Mouse (Mus musculus) urinary bladder, postnatal 4 days (tissue): ENCODE measurements around the gene Eps8.

Source experiments
- DNase-seq, 2 experiments: peaks; one replicate each; pipeline ENCODE4 v3.0.0; 2021 to 2022; ENCODE audit warnings: low spot score in 2 of 2

The Eps8 gene

GRCm38 (mm10) chr6:137664936-137665335, 10.3 kb upstream of the Eps8 start:
- DNase-seq, result no peak

- no peak for DNase-seq
Observed at GRCm38 (mm10) chr6:137661583-137662365, 7.1 kb upstream of the Eps8 start.

- no peak for DNase-seq
Observed at GRCm38 (mm10) chr6:137658426-137659088, 3.9 kb upstream of the Eps8 start.

DNA sequence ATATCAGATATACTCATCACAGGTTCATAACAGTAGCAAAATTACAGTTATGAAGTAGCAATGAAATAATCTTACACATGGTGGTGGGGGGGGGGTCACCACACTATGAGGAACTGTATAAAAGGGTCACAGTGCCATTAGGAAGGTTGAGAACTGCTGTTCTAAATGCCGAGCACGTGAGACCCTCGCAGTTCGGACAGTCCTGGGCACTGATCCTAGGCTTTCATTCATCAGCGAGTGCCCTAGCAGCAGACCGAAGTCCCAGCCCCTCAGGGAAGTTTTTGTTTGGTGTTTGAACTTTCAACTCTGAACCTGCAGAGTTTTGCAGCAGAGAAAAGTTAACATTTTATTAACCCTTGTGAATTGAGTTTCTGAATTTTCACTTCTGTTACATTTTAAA, 2.5 kb upstream of the Eps8 start:
- DNase-seq, result no peak

DNA sequence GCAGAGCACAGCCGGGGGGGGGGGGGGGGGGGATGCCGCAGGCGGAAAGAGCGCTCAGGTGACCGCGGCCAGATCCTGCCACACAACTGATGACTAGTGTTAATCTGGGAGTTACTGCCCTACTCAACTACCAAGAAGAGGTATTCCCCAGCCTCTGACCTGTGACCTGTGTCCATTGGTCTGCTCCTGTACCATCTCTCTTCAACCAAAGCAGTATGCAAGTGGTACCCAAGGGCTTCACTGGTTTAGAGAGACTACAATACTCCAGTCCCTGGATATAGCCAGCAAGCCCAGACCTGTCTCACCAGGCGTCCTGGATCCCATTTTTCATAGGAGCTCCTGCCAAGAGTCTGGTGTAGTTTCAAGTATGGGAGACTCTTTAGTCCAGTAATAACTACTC, 5.1 kb downstream of the Eps8 start:
- no peak for DNase-seq

GRCm38 (mm10) chr6:137649068-137649480, 5.6 kb downstream of the Eps8 start:
- peak; percentile 79 to 82 for DNase-seq

DNA sequence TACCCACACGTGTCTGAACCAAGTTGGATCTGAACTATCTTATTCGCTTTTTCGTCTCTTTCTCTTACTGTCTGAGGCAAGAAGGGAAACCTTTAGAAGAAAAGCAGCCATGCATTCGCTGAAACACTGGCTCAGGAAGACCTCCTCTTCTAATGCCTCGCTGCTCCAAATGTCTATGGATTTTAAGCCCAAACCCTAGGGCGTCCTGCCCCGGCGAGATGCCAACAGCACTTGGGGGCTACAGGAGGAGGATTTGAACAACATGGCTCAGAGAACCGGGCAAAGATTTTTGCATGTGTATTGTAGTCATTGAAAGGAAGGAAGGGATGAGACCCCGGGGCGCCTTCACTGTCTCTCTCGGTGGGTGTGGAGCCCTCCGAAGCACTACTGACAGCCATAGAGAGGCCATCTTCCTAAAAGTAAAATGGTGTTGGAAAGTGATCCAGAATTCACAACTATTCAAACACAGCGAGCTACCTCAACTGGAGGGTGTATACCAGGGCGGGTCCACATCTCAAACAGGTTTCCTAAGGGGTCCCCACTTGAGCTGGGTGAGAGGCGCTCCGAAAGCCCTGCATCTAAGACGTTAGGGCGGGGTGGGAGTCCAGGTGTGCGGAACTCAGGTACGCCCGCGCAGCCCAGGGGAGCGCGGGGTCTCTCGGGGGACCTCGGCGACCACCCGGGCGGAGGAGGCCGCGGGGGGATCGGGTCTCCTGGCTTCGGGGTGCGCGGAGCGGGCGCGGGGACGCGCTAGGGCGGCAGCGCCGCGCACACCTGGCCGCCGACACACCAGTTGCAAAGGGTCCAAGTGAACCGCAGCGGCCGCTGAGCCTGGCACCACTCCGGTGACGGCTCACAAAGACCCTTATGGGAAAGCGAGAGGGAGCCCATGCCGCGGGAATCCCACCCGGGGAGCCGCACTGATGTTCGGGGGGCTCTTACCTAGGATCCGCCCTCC, 6.3 kb downstream of the Eps8 start:
- no peak for DNase-seq

GRCm38 (mm10) chr6:137647646-137648045, 7.0 kb downstream of the Eps8 start:
- DNase-seq, result no peak

DNA sequence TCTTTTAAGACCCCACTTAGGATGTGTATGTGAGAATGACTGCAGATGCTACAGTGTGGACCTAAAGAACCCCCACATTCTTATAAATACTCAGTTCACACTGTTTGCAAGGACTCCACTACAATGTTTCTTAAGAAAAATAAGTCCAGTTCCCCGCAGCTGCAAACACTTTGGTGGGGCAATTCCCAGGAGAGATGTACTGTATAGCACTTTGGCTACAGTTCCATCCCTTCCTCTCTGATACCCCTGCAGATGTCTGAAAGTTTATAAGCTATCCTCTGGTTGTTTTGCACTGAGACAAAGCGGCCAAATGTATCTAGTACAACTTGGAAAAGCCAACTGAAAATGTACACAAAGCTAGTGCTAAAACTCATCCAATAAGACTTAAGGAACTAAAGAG, 8.0 kb downstream of the Eps8 start:
- no peak for DNase-seq

DNA sequence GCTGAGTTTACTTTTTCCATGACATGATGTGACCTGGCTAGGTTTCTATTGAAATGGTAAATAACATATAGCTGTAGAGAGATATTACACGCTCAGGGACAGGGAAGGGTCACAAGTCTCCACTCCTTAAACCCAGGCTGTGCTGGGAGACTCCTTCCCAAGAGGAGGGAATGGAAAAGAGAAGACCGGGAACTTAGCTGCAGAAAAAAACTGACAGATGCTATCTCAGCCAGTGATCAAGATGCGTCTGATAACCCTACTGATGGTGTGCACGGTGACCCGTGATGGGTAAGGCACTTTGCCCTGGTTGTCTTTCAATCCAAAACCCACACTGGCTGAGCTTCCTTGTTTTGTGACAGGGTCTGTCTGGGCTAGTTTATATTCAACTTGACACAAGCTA, 9.8 kb downstream of the Eps8 start:
- DNase-seq, result no peak

DNA sequence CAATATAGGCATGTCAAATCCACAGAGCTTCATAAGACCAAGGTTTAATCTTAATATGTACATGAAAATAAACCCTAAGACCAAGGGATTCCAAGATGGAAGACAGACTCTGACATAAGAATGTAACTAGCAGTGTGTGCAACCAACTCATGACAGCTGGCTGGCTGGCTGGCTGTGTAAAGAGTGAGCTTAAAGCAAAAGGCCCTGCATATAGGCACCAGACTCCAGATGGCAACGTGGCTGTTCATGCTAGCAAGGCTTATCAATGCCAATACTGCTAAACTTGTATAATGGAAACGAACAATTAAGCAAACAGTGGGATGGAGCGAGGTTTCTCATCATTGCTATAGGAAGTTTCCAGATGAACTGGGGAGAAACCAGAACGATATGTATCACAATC, 10.9 kb downstream of the Eps8 start:
- DNase-seq, result no peak

DNA sequence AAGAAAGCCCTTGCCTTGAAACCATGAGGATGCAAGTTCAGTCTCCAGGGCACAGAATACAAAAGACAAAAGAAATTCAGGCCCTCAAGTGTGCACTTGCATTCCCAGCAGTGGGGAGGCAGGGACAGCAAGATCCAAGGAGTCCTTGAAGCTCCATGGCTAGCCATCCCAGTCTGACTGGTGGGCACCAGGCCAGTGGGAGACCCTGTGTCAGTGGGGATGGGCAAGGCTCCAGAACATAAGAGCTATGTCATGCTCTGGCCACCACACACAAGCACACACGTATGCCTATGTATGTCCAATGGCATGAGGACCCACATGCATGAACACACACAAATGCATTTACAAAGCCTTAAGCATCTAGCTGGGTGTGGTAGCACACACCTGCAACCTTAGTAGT, 13.0 kb downstream of the Eps8 start:
- DNase-seq, result no peak

DNA sequence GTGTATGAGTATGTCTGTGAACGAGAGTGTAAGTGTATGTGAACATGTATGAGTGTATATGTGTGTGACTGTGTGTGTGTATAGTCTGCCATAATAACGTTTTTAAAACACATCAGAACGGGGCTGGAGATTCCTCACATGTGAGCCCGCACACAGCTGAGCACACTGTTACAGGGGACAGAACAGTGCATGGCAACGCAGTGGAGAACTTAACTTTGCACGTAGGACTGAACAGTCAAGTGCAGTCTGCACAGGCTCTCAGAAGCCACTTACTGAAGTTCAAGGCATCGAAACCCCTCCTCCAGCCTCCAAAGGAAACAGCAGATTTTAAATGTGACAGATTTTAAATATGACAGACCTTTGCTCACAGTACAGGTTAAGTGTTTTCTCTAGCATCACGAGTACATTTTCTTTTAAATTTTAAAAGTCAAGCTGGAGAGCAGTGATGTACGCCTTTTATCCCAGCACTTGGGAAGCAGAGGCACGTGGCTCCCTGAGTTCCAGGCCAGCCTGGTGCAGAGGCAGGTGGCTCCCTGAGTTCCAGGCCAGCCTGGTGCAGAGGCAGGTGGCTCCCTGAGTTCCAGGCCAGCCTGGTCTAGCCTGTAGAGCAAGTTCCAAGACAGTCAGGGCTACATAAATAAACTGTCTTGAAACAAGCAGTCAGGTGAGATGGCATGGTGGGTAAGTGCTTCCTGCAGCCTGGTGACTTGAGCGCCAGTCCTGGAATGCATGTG, 15.7 kb downstream of the Eps8 start:
- no peak for DNase-seq

DNA sequence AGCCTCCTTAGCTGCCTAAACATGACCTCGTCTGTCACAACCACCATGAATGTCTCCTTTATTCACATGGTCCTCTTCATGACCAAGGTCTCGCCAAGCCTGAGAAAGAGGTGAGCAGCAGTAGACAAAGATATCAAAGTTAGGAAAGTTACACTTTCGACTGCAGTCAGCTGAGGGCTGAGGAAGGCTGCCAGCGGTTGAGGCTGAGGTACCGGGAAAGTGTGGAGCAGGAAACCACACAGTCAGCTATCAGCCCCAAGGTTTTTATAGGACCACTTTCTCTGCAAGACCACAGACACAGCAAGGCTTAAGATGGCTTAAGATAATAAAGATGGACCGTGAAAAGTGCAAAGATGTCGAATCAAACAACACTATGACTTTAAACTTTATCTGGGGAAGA, 17.2 kb downstream of the Eps8 start:
- no peak for DNase-seq

GRCm38 (mm10) chr6:137636131-137636530, 18.5 kb downstream of the Eps8 start:
- DNase-seq, result no peak

DNA sequence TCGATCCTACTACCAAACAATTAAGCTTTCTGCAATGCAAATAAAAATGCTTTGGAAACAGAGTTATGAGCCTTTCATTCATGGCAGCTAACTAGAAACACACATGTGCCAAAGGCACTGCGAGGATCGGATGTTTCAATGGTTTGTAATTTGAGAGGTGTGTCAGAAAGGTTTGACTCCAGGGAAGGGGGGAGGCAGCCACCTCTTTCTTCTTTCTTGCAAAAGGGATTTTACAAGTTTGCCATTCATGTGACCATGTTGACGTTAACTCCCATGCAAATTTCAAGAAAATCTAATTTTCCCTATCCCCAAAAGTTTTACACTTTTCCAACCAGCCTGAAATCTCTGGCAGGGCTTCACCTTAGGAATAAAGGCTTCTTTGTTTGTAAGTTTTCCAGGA, 21.1 kb downstream of the Eps8 start:
- no peak for DNase-seq

- DNase-seq, result no peak
Observed at GRCm38 (mm10) chr6:137633121-137633520, 21.6 kb downstream of the Eps8 start.

- DNase-seq, result no peak
Observed at GRCm38 (mm10) chr6:137630387-137630786, 24.3 kb downstream of the Eps8 start.

DNA sequence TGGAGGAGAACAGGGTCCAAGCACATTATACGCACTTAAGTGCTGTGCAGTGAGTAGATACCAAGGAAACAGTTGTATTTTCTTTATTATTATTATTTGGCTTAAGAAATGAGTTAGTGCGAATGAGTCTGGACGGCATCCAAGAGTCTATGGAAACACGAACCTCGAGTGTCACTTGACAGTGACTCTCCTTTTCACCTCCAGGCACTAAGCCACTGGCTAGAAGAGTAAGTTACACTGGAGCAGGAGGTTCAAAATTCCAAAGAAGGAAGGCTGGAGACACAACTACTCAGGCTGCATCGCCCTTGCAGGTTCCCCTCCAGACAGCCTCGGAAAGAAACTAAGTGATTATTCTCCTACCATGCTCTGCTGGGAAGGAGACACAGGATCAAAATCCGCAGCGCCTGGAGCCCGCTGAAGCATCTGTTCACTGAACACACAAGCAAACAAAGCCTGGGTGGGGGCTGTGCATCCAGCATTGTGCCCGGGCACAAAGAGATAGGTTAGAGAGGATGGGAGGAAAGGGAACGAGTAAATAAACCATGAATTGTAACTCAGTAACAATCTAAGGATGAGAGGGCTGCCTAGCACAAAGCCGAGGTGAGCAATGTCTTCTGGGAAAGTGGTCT, 25.0 kb downstream of the Eps8 start:
- no peak for DNase-seq

DNA sequence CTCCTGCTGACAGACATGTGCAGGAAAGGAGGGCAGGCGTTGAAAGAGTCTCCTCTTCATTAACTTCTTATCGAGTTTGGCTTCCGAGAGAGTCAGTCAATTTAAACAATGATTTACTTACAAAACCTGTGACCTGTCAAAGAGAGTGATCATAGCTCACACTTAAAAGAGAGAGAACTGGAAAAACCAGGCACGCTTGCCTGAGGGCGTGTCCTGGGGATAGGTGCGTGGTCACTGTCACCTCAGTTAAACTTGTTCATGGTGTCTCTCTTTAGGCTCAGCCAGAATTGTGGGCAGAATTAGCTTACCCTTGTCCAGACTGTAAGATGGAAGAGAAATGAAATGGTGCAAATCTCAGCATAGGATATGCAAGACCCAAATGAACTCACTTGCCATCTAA, 26.0 kb downstream of the Eps8 start:
- no peak for DNase-seq

- no peak for DNase-seq
Observed at GRCm38 (mm10) chr6:137621021-137621420, 33.7 kb downstream of the Eps8 start.
